Mouse (Mus musculus) hindbrain, postnatal 0 days (tissue): ENCODE measurements at regions not wholly inside any gene's neighbourhood (a gene's known extent, or its start where the extent isn't known, plus 50 kb on each side); places are given as distances from the start of the nearest gene placed in this dataset.

Experiments
- ATAC-seq: fragments of 200-750 bp; cut with Nextera tagmentation; 2 replicates; pipeline ENCODE4 v1.8.0; 2017; ENCODE audit warnings: mild to moderate bottlenecking, moderate TSS enrichment, moderate library complexity
- DNase-seq: peaks from one replicate; pipeline ENCODE4 v3.0.0-alpha.2; 2015; ENCODE audit warnings: low spot score
- H3K27ac ChIP-seq: fragments of 300-500 bp; sonication (generic); 2 replicates; pipeline ENCODE4 v1.5.1; 2014; ENCODE audit warnings: mild to moderate bottlenecking
- H3K27me3 ChIP-seq: fragments of 300-500 bp; sonication (generic); 2 replicates; pipeline ENCODE4 v1.6.1; 2014; ENCODE audit warnings: low read length, mixed read lengths; ENCODE audit not compliant: insufficient read depth
- H3K36me3 ChIP-seq: fragments of 300-500 bp; sonication (generic); 2 replicates; pipeline ENCODE4 v1.6.1; 2014; ENCODE audit warnings: low read length, mixed read lengths; ENCODE audit not compliant: insufficient read depth
- H3K4me1 ChIP-seq: fragments of 300-500 bp; sonication (generic); 2 replicates; pipeline ENCODE4 v1.6.1; 2014; ENCODE audit warnings: antibody characterized with exemption, low read length, mixed read lengths; ENCODE audit not compliant: insufficient read depth
- H3K4me2 ChIP-seq: fragments of 300-500 bp; sonication (generic); 2 replicates; pipeline ENCODE4 v1.6.1; 2014; ENCODE audit warnings: low read depth, mild to moderate bottlenecking, low read length, moderate library complexity, mixed read lengths
- H3K4me3 ChIP-seq: fragments of 300-500 bp; sonication (generic); 2 replicates; pipeline ENCODE4 v1.5.1; 2014; ENCODE audit warnings: low read length
- H3K9ac ChIP-seq: fragments of 300-500 bp; sonication (generic); replicated peaks from 2 replicates; pipeline ENCODE4 v1.6.1; 2014; ENCODE audit warnings: mild to moderate bottlenecking, low read length, moderate library complexity, mixed read lengths
- H3K9me3 ChIP-seq: fragments of 300-500 bp; sonication (generic); 2 replicates; pipeline ENCODE4 v1.6.1; 2016; ENCODE audit warnings: low read length, mixed read lengths
- CTCF ChIP-seq: IDR thresholded peaks from 2 replicates; pipeline ENCODE4 v1.5.1; 2016; ENCODE audit warnings: antibody characterized with exemption, control low read depth, low read depth
- WGBS: fragments of 180-500 bp; shearing (Covaris S2); extraction: QIAGEN DNeasy Blood & Tissue Kit; methylation state at CpG from one replicate; pipeline ENCODE4 v1.1.7; 2014; 5-methylcytosine and 5-hydroxymethylcytosine counted together

DNA sequence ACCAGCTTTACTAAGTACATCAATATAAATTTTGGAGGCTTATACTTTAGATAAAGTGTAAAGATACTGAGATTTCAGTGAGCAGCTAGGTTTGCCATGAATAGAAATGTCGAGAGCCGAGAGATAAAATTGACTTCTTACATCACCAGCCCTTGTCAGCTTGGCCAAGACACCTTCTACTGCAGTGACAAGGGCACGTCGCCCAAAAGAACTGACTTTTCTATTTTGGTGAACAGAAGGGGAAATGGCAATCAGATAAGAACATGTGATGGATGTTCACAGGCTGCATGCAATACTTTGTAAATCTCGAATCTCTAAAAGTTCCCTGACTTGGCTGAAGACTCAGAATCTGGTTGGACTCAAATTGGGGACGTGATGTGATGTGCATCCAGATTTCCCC is 247.6 kb downstream of the Tox3 start:
- Histone ChIP-seq H3K27ac (no peak overlapping the region), H3K9me3 (no peaks in the 10 kb centered on the region), H3K27me3 (no peaks in the 10 kb centered on the region), H3K4me2 (no peak overlapping the region), H3K4me3 (no peak overlapping the region), H3K4me1 (no peaks in the 10 kb centered on the region), H3K9ac (no peak overlapping the region), H3K36me3 (no peaks in the 10 kb centered on the region)
- 90% methylated on average over 6 of the region's 6 CpGs for WGBS
- ATAC-seq (no peak), DNase-seq (no peak)
- TF ChIP-seq CTCF, result no peak

DNA sequence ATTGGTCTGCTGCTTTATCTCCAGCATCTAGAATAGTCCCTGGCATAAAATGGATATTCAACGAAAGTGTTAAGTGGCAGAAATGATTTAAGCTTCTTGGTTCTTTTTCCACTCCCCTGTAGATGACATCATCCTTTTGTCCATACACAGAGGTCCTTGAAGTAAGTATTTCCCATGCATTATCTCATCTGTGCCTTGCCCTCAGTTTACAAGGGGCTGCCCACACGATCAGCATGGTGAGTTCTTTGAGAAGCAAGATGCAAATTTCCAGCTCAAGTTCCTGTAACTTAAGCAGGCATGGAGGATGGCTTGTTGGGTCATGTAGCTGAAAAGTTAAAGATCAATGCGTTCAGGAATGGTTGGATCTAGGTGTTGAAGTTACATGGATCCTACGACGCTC is 265.5 kb downstream of the Tox3 start:
- 90% methylated on average over 5 of the region's 5 CpGs for WGBS
- DNase-seq (no peak), ATAC-seq (no peak)
- Histone ChIP-seq H3K4me3 (no peak overlapping the region), H3K9me3 (no peaks in the 10 kb centered on the region), H3K36me3 (no peaks in the 10 kb centered on the region), H3K4me1 (no peaks in the 10 kb centered on the region), H3K4me2 (no peak overlapping the region), H3K9ac (no peak overlapping the region), H3K27me3 (no peaks in the 10 kb centered on the region), H3K27ac (no peak overlapping the region)
- no peak for TF ChIP-seq CTCF

DNA sequence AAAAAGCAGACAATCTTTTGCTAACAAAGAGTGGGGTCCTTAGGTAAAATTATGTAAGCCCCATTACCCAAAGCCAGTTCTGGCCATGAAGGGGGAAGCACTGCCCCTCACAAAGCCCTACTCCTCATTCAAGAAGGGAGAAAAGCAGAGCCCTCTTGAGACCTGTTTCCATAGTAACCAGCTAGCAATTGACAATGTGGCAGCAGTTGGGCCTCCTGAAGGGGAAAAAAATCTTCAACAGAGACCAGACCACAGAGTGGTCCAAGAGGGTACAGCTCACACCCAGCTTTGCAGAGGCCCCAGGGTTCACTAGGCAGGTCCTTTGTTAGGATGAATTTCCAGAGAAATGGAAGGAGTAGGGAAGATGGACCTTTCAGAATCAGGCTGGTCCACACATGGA is 271.8 kb downstream of the Tox3 start:
- Histone ChIP-seq H3K27ac (peak overlapping the region; percentile 48; the same call in 1 of the 2 replicates), H3K4me2 (no peak overlapping the region), H3K4me3 (no peak overlapping the region), H3K36me3 (no peaks in the 10 kb centered on the region), H3K4me1 (peaks cover 12% of the 10 kb centered on the region), H3K9me3 (no peaks in the 10 kb centered on the region), H3K27me3 (no peaks in the 10 kb centered on the region), H3K9ac (no peak overlapping the region)
- ATAC-seq (peak; percentile 87), DNase-seq (peak; percentile 92)
- TF ChIP-seq CTCF, result 0 out of 2 replicates have a peak, but pooled peaks have one; percentile 13

DNA sequence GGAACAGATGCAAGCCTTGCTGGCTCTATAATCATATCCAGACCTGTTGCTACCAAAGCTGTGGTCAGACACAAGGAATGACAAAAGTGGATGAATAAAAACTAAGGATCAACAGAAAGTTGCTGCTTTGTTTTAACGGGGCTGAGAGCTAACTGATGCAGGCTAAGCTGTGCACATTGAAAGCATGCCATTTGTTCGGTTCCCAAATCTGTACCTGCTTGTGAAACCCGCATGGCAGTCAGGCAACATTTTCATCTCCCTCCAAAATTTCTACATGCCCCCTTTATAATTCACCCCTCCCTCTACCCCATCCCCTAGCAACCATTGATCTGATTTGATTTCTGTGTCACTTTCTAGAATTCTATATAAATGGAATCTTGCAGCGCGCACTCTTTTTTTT is 272.3 kb downstream of the Tox3 start:
- Histone ChIP-seq H3K27ac (peak overlapping the region; percentile 48; the same call in 1 of the 2 replicates), H3K4me3 (no peak overlapping the region), H3K4me1 (peaks cover 12% of the 10 kb centered on the region), H3K9me3 (no peaks in the 10 kb centered on the region), H3K4me2 (no peak overlapping the region), H3K36me3 (no peaks in the 10 kb centered on the region), H3K27me3 (no peaks in the 10 kb centered on the region), H3K9ac (no peak overlapping the region)
- TF ChIP-seq CTCF, result no peak
- ATAC-seq (no peak), DNase-seq (no peak)
- 37% methylated on average over 5 of the region's 5 CpGs for WGBS

DNA sequence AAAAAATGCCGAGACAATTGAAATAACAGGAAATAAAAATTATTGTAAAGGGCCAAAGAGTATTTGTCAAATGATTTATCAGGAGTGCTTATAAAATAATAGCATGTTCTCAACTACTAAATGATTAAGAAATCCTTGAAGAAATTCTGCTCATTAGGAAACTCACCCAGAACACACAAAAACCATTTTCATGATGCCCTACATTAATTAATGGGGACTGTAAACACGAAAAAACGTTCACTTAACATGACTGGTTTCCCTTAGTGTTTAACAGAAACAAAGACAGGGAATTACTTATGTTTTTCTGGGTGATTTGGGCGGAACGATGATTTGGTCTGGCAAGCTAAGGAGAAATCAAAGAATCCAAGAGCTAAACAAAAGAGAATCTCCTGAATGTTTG is 278.1 kb downstream of the Tox3 start:
- peak overlapping the region; percentile 38; the same call in 1 of the 2 replicates for H3K4me2 ChIP-seq
- WGBS, result 27% methylated on average over 5 of the region's 5 CpGs
- peak; percentile 5 for DNase-seq
- H3K27ac ChIP-seq, result peak overlapping the region; percentile 58; the same call in 1 of the 2 replicates
- TF ChIP-seq CTCF, result no peak
- no peak for ATAC-seq
- H3K4me3 ChIP-seq, result no peak overlapping the region
- no peaks in the 10 kb centered on the region; the same call in 1 of the 2 replicates for H3K27me3 ChIP-seq
- no peaks in the 10 kb centered on the region for H3K9me3 ChIP-seq
- no peak overlapping the region for H3K9ac ChIP-seq
- no peaks in the 10 kb centered on the region for H3K36me3 ChIP-seq
- H3K4me1 ChIP-seq, result peaks cover 6% of the 10 kb centered on the region; the same call in 1 of the 2 replicates

DNA sequence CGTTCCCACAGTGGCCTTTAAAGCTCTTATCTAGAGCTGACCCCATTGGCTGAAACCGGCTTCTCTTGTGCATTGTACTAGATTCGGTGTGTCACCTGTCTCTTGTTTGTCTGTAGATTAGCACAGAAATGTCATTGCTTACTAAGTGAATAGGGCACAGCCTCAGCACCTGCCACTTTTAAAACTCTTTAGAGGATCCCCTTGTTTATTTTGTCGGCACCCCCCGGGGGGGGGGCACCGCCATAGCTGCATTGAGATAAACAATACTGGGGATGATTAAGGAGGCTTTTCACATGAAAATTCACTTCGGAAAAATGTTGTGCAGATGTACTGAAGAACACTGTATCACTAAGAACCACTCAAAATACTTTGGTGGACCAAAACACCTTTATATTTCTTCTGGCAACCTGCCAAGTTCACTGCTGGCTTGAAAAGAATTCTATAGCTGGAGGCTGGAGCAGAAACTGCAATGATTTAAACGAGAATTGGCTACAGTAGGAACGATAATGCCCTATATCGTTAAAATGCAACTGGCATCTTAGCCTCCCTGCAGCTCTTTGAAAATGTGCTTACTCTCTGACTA is 278.6 kb downstream of the Tox3 start:
- Histone ChIP-seq H3K27me3 (no peaks in the 10 kb centered on the region; the same call in 1 of the 2 replicates), H3K4me3 (no peak overlapping the region), H3K36me3 (no peaks in the 10 kb centered on the region), H3K4me1 (peaks cover 6% of the 10 kb centered on the region; the same call in 1 of the 2 replicates), H3K9ac (no peak overlapping the region), H3K4me2 (peak overlapping the region; percentile 38), H3K9me3 (no peaks in the 10 kb centered on the region), H3K27ac (peak overlapping the region; percentile 58; the same call in 1 of the 2 replicates)
- ATAC-seq (no peak), DNase-seq (peak; percentile 78)
- whole genome bisulfite sequencing, result 6% methylated on average over 10 of the region's 10 CpGs
- TF ChIP-seq CTCF, result no peak

DNA sequence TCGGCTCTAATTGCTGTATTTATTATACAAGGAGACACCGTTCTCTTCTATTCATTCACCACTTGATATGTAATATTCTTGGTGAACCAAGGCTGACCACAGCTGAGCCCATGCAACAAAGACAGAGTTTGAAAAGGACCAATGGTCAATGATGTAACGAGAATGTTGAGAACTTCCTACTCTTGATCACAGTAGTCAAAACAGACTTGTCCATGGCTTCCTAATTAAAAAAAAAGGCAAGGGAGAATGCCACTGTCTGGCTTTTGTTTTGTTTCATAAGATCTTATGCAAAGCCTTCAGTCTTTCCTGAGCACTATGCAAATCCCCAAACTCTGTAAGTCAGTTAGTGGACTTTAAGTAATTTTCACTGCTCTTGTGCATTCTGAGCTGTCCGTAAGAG is 279.7 kb downstream of the Tox3 start:
- no peak overlapping the region for H3K27ac ChIP-seq
- H3K36me3 ChIP-seq, result no peaks in the 10 kb centered on the region
- ATAC-seq (no peak), DNase-seq (no peak)
- WGBS, result 83% methylated on average over 4 of the region's 4 CpGs
- H3K9me3 ChIP-seq, result no peaks in the 10 kb centered on the region
- H3K4me2 ChIP-seq, result no peak overlapping the region
- no peaks in the 10 kb centered on the region; the same call in 1 of the 2 replicates for H3K27me3 ChIP-seq
- H3K9ac ChIP-seq, result no peak overlapping the region
- H3K4me1 ChIP-seq, result peaks cover 6% of the 10 kb centered on the region; the same call in 1 of the 2 replicates
- no peak for TF ChIP-seq CTCF
- H3K4me3 ChIP-seq, result no peak overlapping the region
